Mouse (Mus musculus) neural tube, embryonic 14.5 days (tissue): Measurements from ENCODE around the gene Adgrf3. TPM values are rescaled to one million over a fixed set of nuclear protein-coding genes. Genes with fewer than 3 reads are reported as not detected.
"Not testable (repeated sequence)": the region's sequence is repeated elsewhere in the genome, so short reads cannot be mapped to it uniquely, and the experiment has no call there.

Source experiments
- ATAC-seq: fragments of 200-750 bp; cut with Nextera tagmentation; 2 replicates; pipeline ENCODE4 v1.8.0; 2017; ENCODE audit warnings: low read depth, mild to moderate bottlenecking, moderate TSS enrichment, moderate library complexity
- H3K27ac ChIP-seq: fragments of 300-500 bp; sonication (generic); 2 replicates; pipeline ENCODE4 v1.5.1; 2014; ENCODE audit warnings: low read depth, mild to moderate bottlenecking, control low read depth, low read length, moderate library complexity, mixed read lengths
- H3K27me3 ChIP-seq: fragments of 300-500 bp; sonication (generic); 2 replicates; pipeline ENCODE4 v1.6.1; 2014; ENCODE audit warnings: low read length; ENCODE audit not compliant: control insufficient read depth, insufficient read depth
- H3K36me3 ChIP-seq: fragments of 300-500 bp; sonication (generic); 2 replicates; pipeline ENCODE4 v1.6.1; 2014; ENCODE audit warnings: low read length, mixed read lengths; ENCODE audit not compliant: control insufficient read depth, insufficient read depth
- H3K4me1 ChIP-seq: fragments of 300-500 bp; sonication (generic); 2 replicates; pipeline ENCODE4 v1.6.1; 2014; ENCODE audit warnings: low read length; ENCODE audit not compliant: control insufficient read depth, insufficient read depth
- H3K4me2 ChIP-seq: fragments of 300-500 bp; sonication (generic); 2 replicates; pipeline ENCODE4 v1.6.1; 2014; ENCODE audit warnings: mild to moderate bottlenecking, low read depth, low read length, control low read depth
- H3K4me3 ChIP-seq: fragments of 300-500 bp; sonication (generic); 2 replicates; pipeline ENCODE4 v1.5.1; 2014; ENCODE audit warnings: low read depth, low read length, control low read depth, mixed read lengths
- H3K9ac ChIP-seq: fragments of 300-500 bp; sonication (generic); replicated peaks from 2 replicates; pipeline ENCODE4 v1.6.1; 2014; ENCODE audit warnings: low read depth, mild to moderate bottlenecking, control low read depth, low read length, mixed read lengths
- H3K9me3 ChIP-seq: fragments of 300-500 bp; sonication (generic); 2 replicates; pipeline ENCODE4 v1.6.1; 2016; ENCODE audit warnings: low read length; ENCODE audit not compliant: control insufficient read depth
- WGBS: fragments of 180-500 bp; shearing (Covaris S2); extraction: QIAGEN DNeasy Blood & Tissue Kit; methylation state at CpG from one replicate; pipeline ENCODE4 v1.1.7; 2014; 5-methylcytosine and 5-hydroxymethylcytosine counted together
- polyA plus RNA-seq: library from polyadenylated mRNA; unstranded; fragments of >200 nt; fragmentation: Nextera tagmentation; extraction: Ambion mirVana; gene quantifications from 2 replicates; pipeline ENCODE4 v1.2.1, GENCODE M21; 2014

Adgrf3 gene
- polyA plus RNA-seq, 1 experiment from 2014 or later = not detected

- 94% methylated on average over 5 of the region's 5 CpGs for WGBS
- not testable (repeated sequence) for H3K27me3 ChIP-seq, H3K9me3 ChIP-seq, H3K4me3 ChIP-seq, H3K4me1 ChIP-seq, H3K36me3 ChIP-seq, H3K4me2 ChIP-seq, ATAC-seq, H3K27ac ChIP-seq, H3K9ac ChIP-seq
Measured at GRCm38 (mm10) chr5:30210758-30211157, 5.2 kb upstream of the Adgrf3 start.

GRCm38 (mm10) chr5:30207276-30207675, 1.8 kb upstream of the Adgrf3 start:
- no peaks in the 10 kb centered on the region for H3K27me3 ChIP-seq
- whole genome bisulfite sequencing = 67% methylated on average over 6 of the region's 6 CpGs
- no peak overlapping the region for H3K9ac ChIP-seq
- H3K4me2 ChIP-seq = no peak overlapping the region
- no peaks in the 10 kb centered on the region for H3K4me1 ChIP-seq
- no peaks in the 10 kb centered on the region for H3K9me3 ChIP-seq
- H3K4me3 ChIP-seq = no peak overlapping the region
- no peaks in the 10 kb centered on the region for H3K36me3 ChIP-seq
- ATAC-seq = no peak
- no peak overlapping the region for H3K27ac ChIP-seq

- Histone ChIP-seq H3K4me3 (no peak overlapping the region), H3K9me3 (no peaks in the 10 kb centered on the region), H3K27me3 (no peaks in the 10 kb centered on the region), H3K4me2 (no peak overlapping the region), H3K36me3 (no peaks in the 10 kb centered on the region), H3K4me1 (no peaks in the 10 kb centered on the region), H3K27ac (no peak overlapping the region), H3K9ac (no peak overlapping the region)
- WGBS = 62% methylated on average over 3 of the region's 3 CpGs
- ATAC-seq = no peak
Measured at GRCm38 (mm10) chr5:30205034-30205433, 488 bp downstream of the Adgrf3 start.

- no peak overlapping the region for H3K9ac ChIP-seq
- H3K9me3 ChIP-seq = no peaks in the 10 kb centered on the region
- no peaks in the 10 kb centered on the region for H3K27me3 ChIP-seq
- no peak for ATAC-seq
- H3K36me3 ChIP-seq = no peaks in the 10 kb centered on the region
- no peak overlapping the region for H3K4me2 ChIP-seq
- H3K27ac ChIP-seq = no peak overlapping the region
- no peak overlapping the region for H3K4me3 ChIP-seq
- no peaks in the 10 kb centered on the region for H3K4me1 ChIP-seq
- WGBS = 57% methylated on average over 1 of the region's 1 CpGs
Measured at GRCm38 (mm10) chr5:30204441-30204840, 1.1 kb downstream of the Adgrf3 start.

- Histone ChIP-seq H3K27ac (no peak overlapping the region), H3K27me3 (no peaks in the 10 kb centered on the region), H3K4me1 (no peaks in the 10 kb centered on the region), H3K4me2 (no peak overlapping the region), H3K9me3 (no peaks in the 10 kb centered on the region), H3K36me3 (no peaks in the 10 kb centered on the region), H3K4me3 (no peak overlapping the region), H3K9ac (no peak overlapping the region)
- WGBS = 83% methylated on average over 10 of the region's 10 CpGs
- ATAC-seq = no peak
Measured at GRCm38 (mm10) chr5:30203216-30203885, 2.2 kb downstream of the Adgrf3 start.

GRCm38 (mm10) chr5:30202221-30202620, 3.3 kb downstream of the Adgrf3 start:
- Histone ChIP-seq H3K9ac (no peak overlapping the region), H3K27ac (no peak overlapping the region), H3K4me3 (no peak overlapping the region), H3K27me3 (no peaks in the 10 kb centered on the region), H3K9me3 (no peaks in the 10 kb centered on the region), H3K4me1 (no peaks in the 10 kb centered on the region), H3K4me2 (no peak overlapping the region), H3K36me3 (no peaks in the 10 kb centered on the region)
- WGBS = 90% methylated on average over 7 of the region's 7 CpGs
- ATAC-seq = no peak

GRCm38 (mm10) chr5:30201521-30201920, 4.0 kb downstream of the Adgrf3 start:
- WGBS = 55% methylated on average over 5 of the region's 5 CpGs
- Histone ChIP-seq H3K9me3 (no peaks in the 10 kb centered on the region), H3K4me1 (no peaks in the 10 kb centered on the region), H3K4me2 (no peak overlapping the region), H3K4me3 (no peak overlapping the region), H3K36me3 (no peaks in the 10 kb centered on the region), H3K9ac (no peak overlapping the region), H3K27ac (no peak overlapping the region), H3K27me3 (no peaks in the 10 kb centered on the region)
- ATAC-seq = peak; percentile 82; the same call in 1 of the 2 replicates

GRCm38 (mm10) chr5:30198257-30198656, 7.3 kb downstream of the Adgrf3 start:
- ATAC-seq = no peak
- Histone ChIP-seq H3K9me3 (no peaks in the 10 kb centered on the region), H3K4me2 (no peak overlapping the region), H3K4me1 (no peaks in the 10 kb centered on the region), H3K27me3 (no peaks in the 10 kb centered on the region), H3K36me3 (no peaks in the 10 kb centered on the region), H3K27ac (no peak overlapping the region), H3K4me3 (no peak overlapping the region), H3K9ac (no peak overlapping the region)
- WGBS = 73% methylated on average over 7 of the region's 7 CpGs

- 96% methylated on average over 5 of the region's 5 CpGs for WGBS
- no peak overlapping the region for H3K9ac ChIP-seq
- no peak overlapping the region for H3K4me3 ChIP-seq
- no peak overlapping the region for H3K4me2 ChIP-seq
- no peaks in the 10 kb centered on the region for H3K4me1 ChIP-seq
- no peaks in the 10 kb centered on the region for H3K9me3 ChIP-seq
- no peak for ATAC-seq
- H3K36me3 ChIP-seq = no peaks in the 10 kb centered on the region
- H3K27ac ChIP-seq = no peak overlapping the region
- no peaks in the 10 kb centered on the region for H3K27me3 ChIP-seq
Measured at GRCm38 (mm10) chr5:30195340-30195739, 10.2 kb downstream of the Adgrf3 start.
